Mouse (Mus musculus) limb, embryonic 10.5 days (tissue): ENCODE data around the gene Gucd1. TPM values are rescaled to one million over a fixed set of nuclear protein-coding genes. Genes with fewer than 3 reads are reported as not detected.
A peak's percentile ranks its signal among the peaks of the same experiment; 100 is the strongest.

Experiments
- DNase-seq: peaks from one replicate; pipeline ENCODE4 v3.0.0-alpha.2; 2017; ENCODE audit warnings: low spot score
- H3K27ac ChIP-seq: fragments of 300-500 bp; sonication (generic); 2 replicates; pipeline ENCODE4 v1.5.1; 2016; ENCODE audit warnings: mild to moderate bottlenecking
- H3K27me3 ChIP-seq: fragments of 300-500 bp; sonication (generic); 2 replicates; pipeline ENCODE4 v1.6.1; 2016; ENCODE audit warnings: low read depth, mild to moderate bottlenecking; ENCODE audit not compliant: poor library complexity, severe bottlenecking
- H3K36me3 ChIP-seq: fragments of 300-500 bp; sonication (generic); 2 replicates; pipeline ENCODE4 v1.6.1; 2016; ENCODE audit warnings: mild to moderate bottlenecking, moderate library complexity
- H3K4me1 ChIP-seq: fragments of 300-500 bp; sonication (generic); 2 replicates; pipeline ENCODE4 v1.6.1; 2016
- H3K4me3 ChIP-seq: fragments of 300-500 bp; sonication (generic); 2 replicates; pipeline ENCODE4 v1.5.1; 2016; ENCODE audit warnings: mild to moderate bottlenecking, moderate library complexity
- H3K9me3 ChIP-seq: fragments of 300-500 bp; sonication (generic); replicated peaks from 2 replicates; pipeline ENCODE4 v1.6.1; 2016; ENCODE audit warnings: mild to moderate bottlenecking
- WGBS: fragments of 180-500 bp; shearing (Covaris S2); methylation state at CpG from one replicate; pipeline ENCODE4 v1.1.7; 2016; 5-methylcytosine and 5-hydroxymethylcytosine counted together
- polyA plus RNA-seq: library from polyadenylated mRNA; unstranded; fragments of >200 nt; fragmentation: Nextera tagmentation; extraction: Ambion mirVana; gene quantifications from 2 replicates; pipeline ENCODE4 v1.2.1, GENCODE M21; 2016

The Gucd1 gene
- polyA plus RNA-seq, 1 experiment from 2014 or later = 32.3 TPM

- peak overlapping the region; percentile 56; the same call in 1 of the 2 replicates for H3K27ac ChIP-seq
These were observed 38.3 kb upstream of the Gucd1 start for GRCm38 (mm10) chr10:75556026-75556425.

GRCm38 (mm10) chr10:75555557-75555956 is 37.8 kb upstream of the Gucd1 start:
- Histone ChIP-seq H3K4me1 (peaks cover 48% of the 10 kb centered on the region), H3K9me3 (no peaks in the 10 kb centered on the region), H3K36me3 (no peaks in the 10 kb centered on the region), H3K4me3 (no peak overlapping the region), H3K27me3 (peaks cover 31% of the 10 kb centered on the region), H3K27ac (peak overlapping the region; percentile 56; the same call in 1 of the 2 replicates)
- WGBS = 74% methylated on average over 6 of the region's 6 CpGs
- no peak for DNase-seq

More at GRCm38 (mm10) chr10:75556026-75556425, 38.3 kb upstream of the Gucd1 start:
- peaks cover 36% of the 10 kb centered on the region for H3K27me3 ChIP-seq
- no peak overlapping the region for H3K4me3 ChIP-seq
- H3K9me3 ChIP-seq = no peaks in the 10 kb centered on the region
- DNase-seq = peak; percentile 31
- H3K36me3 ChIP-seq = no peaks in the 10 kb centered on the region
- WGBS = 71% methylated on average over 9 of the region's 9 CpGs
- H3K4me1 ChIP-seq = peaks cover 53% of the 10 kb centered on the region

- Histone ChIP-seq H3K4me3 (no peak overlapping the region), H3K4me1 (peaks cover 34% of the 10 kb centered on the region), H3K36me3 (no peaks in the 10 kb centered on the region), H3K27ac (no peak overlapping the region), H3K9me3 (no peaks in the 10 kb centered on the region), H3K27me3 (peaks cover 17% of the 10 kb centered on the region)
- 94% methylated on average over 8 of the region's 8 CpGs for WGBS
- DNase-seq = no peak
These were observed 36.3 kb upstream of the Gucd1 start for GRCm38 (mm10) chr10:75554090-75554489.

DNA sequence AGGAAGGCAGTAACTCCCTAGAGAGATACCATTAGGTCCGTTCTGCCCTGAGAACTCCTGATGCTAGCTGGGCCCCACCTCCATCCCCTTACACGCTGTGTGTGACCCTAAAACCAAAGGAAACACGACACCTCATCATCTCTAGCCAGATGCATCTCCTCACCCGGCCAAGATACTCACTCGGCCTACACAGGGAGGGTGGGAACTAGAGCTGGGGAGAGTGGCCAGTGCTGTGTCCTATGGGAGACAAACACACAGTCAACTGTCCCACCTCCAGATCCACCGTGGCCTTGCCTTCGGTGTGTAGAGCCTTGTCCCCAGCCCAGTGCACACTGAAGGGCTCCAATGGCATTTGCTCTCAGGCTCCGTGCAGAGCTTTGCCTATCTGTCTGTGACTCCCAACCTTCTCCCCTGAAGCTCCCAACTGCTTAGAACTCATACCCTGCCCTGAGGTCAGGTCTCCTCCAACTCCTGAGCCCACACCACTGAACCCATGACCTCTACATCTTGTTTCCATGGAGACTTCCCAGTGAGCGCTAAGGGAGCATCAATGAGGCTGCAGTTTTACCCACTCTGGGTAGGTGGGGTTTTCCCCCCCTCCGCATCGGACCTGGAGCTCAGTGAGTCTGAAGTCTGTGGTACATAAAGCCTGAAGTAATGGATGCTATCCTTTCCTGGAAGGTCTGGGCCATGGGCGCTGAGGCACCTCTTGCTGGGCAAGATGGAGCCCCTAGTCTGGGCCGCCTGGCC is 35.1 kb upstream of the Gucd1 start:
- WGBS = 63% methylated on average over 13 of the region's 13 CpGs
- Histone ChIP-seq H3K4me1 (peaks cover 30% of the 10 kb centered on the region), H3K27me3 (peaks cover 5% of the 10 kb centered on the region), H3K9me3 (no peaks in the 10 kb centered on the region), H3K27ac (no peak overlapping the region), H3K36me3 (no peaks in the 10 kb centered on the region), H3K4me3 (no peak overlapping the region)
- DNase-seq = no peak

GRCm38 (mm10) chr10:75552106-75552505 is 34.3 kb upstream of the Gucd1 start:
- WGBS = 70% methylated on average over 2 of the region's 2 CpGs
- H3K27me3 ChIP-seq = no peaks in the 10 kb centered on the region
- no peak overlapping the region for H3K27ac ChIP-seq
- no peaks in the 10 kb centered on the region for H3K9me3 ChIP-seq
- DNase-seq = no peak
- peaks cover 32% of the 10 kb centered on the region for H3K4me1 ChIP-seq
- H3K36me3 ChIP-seq = no peaks in the 10 kb centered on the region
- no peak overlapping the region for H3K4me3 ChIP-seq

DNA sequence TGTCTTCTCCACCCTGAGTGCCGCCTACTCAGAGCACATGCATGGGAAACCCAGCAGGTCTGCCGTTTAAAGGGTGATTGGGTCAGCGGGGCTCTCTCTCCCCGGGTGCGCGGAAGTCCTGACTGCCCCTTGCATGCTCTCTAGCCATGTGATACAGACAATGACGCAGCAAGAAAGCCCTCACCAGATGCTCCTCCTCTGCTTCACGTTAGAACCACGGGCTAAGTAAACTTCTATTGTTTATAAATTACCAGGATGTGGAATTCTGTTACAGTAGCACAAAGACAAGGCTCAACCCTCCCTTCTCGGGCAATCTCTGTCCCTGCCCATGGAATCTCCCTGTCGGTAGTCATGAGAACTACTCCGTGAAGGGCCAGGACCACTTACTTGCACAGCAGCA is 33.4 kb upstream of the Gucd1 start:
- no peaks in the 10 kb centered on the region for H3K36me3 ChIP-seq
- H3K9me3 ChIP-seq = no peaks in the 10 kb centered on the region
- no peak for DNase-seq
- H3K27ac ChIP-seq = no peak overlapping the region
- H3K27me3 ChIP-seq = no peaks in the 10 kb centered on the region
- no peak overlapping the region for H3K4me3 ChIP-seq
- 58% methylated on average over 12 of the region's 12 CpGs for WGBS
- peaks cover 28% of the 10 kb centered on the region for H3K4me1 ChIP-seq

GRCm38 (mm10) chr10:75549886-75550285 is 32.1 kb upstream of the Gucd1 start:
- WGBS = 82% methylated on average over 7 of the region's 7 CpGs
- H3K4me3 ChIP-seq = no peak overlapping the region
- no peaks in the 10 kb centered on the region for H3K36me3 ChIP-seq
- DNase-seq = no peak
- no peak overlapping the region for H3K27ac ChIP-seq
- peaks cover 22% of the 10 kb centered on the region for H3K4me1 ChIP-seq
- 0 out of 2 replicates have a peak, but pooled peaks cover under 1% of the 10 kb centered on the region for H3K9me3 ChIP-seq
- no peaks in the 10 kb centered on the region for H3K27me3 ChIP-seq

DNA sequence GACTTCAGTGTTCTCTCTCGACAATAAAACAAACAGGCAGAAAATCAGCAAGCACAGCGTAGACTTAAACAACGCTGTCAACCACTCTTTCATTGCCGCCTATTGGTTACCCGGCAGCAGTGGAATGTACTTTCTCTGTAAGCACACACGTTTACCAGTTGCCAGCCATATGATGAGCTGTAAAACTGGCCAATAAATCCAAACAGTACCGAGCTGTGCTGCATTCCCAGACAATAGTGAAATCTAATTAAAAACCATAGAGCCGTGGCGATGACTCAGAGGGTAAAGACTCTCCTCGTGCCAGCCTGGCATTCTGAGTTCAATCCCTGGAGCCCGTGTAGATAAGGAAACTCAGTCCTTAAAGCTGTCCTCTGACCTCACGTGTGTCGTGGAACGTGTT is 30.7 kb upstream of the Gucd1 start:
- Histone ChIP-seq H3K4me1 (peaks cover 22% of the 10 kb centered on the region), H3K4me3 (no peak overlapping the region), H3K9me3 (0 out of 2 replicates have a peak, but pooled peaks cover 2% of the 10 kb centered on the region), H3K27me3 (no peaks in the 10 kb centered on the region), H3K27ac (peak overlapping the region; percentile 19; the same call in 1 of the 2 replicates), H3K36me3 (no peaks in the 10 kb centered on the region)
- no peak for DNase-seq
- WGBS = 68% methylated on average over 14 of the region's 14 CpGs

DNA sequence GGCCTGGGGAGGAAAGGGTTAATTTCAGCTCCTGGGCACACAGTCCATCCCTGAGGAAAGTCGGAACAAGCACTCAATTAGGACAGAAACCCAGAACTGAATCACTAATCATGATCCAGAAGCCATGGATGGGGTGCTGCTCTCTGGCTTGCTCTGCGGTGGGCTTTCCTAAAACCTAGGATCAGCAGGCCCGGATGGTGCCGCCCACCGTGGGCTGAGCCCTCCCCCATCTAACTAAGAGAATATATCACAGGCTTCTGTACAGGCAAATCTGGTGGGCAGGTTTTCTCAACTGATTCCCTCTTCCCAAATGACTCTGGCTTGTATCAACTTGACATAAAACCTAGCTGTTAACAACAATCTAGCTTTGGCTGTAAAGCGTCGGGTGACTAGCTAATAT is 30.1 kb upstream of the Gucd1 start:
- Histone ChIP-seq H3K9me3 (0 out of 2 replicates have a peak, but pooled peaks cover 2% of the 10 kb centered on the region), H3K27me3 (no peaks in the 10 kb centered on the region), H3K27ac (no peak overlapping the region), H3K4me1 (peaks cover 19% of the 10 kb centered on the region), H3K4me3 (no peak overlapping the region), H3K36me3 (no peaks in the 10 kb centered on the region)
- no peak for DNase-seq
- 61% methylated on average over 7 of the region's 7 CpGs for WGBS

DNA sequence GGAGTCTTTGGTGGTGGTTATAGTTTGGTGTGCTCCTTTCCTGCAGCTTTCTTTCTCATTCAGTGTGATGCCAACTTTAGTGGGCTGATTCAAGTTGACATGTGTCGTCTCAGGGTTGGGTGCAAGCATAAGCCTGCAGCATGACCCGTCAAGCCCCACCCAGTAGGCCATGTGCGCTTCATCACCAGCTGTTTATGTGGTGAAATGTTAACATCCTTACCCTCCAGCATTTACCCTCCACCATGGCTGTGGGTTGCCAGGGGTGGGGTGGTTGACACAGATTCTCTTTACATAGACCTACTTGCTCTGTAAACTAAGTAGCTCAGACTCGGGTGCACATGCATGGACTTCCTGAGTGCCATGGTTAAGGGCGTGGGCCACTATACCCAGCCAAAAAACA is 18.4 kb upstream of the Gucd1 start:
- Histone ChIP-seq H3K27ac (no peak overlapping the region), H3K4me1 (no peaks in the 10 kb centered on the region), H3K27me3 (no peaks in the 10 kb centered on the region), H3K9me3 (no peaks in the 10 kb centered on the region), H3K36me3 (peaks cover 57% of the 10 kb centered on the region), H3K4me3 (no peak overlapping the region)
- 95% methylated on average over 5 of the region's 5 CpGs for WGBS
- DNase-seq = no peak

GRCm38 (mm10) chr10:75535423-75535822 is 17.7 kb upstream of the Gucd1 start:
- Histone ChIP-seq H3K4me1 (no peaks in the 10 kb centered on the region), H3K27ac (no peak overlapping the region), H3K36me3 (peaks cover 63% of the 10 kb centered on the region), H3K9me3 (no peaks in the 10 kb centered on the region), H3K27me3 (no peaks in the 10 kb centered on the region), H3K4me3 (no peak overlapping the region)
- WGBS = 95% methylated on average over 2 of the region's 2 CpGs
- DNase-seq = no peak

GRCm38 (mm10) chr10:75534934-75535333 is 17.2 kb upstream of the Gucd1 start:
- H3K4me1 ChIP-seq = no peaks in the 10 kb centered on the region
- WGBS = 90% methylated on average over 8 of the region's 8 CpGs
- H3K36me3 ChIP-seq = peaks cover 68% of the 10 kb centered on the region
- H3K27me3 ChIP-seq = no peaks in the 10 kb centered on the region
- no peak for DNase-seq
- H3K4me3 ChIP-seq = no peak overlapping the region
- no peaks in the 10 kb centered on the region for H3K9me3 ChIP-seq
- no peak overlapping the region for H3K27ac ChIP-seq

DNA sequence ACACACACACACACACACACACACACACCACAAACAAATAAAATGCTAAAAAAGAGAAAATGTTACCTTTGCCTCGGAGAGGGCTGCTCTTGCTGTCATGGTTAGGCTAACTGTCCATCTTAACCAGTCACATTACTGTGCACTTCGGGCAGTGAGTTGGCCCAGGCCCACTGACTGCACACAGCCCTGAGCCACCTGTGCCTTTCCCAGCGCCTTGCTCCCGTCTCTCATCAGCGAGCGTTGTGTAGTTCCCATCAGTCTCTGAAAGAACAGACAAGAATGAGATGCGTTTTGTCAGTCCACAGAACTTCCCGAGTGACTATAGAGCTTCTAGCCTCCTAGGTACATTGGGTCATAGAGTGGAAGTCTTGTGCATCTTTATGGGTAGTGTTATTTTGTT is 16.4 kb upstream of the Gucd1 start:
- Histone ChIP-seq H3K4me3 (no peak overlapping the region), H3K27ac (no peak overlapping the region), H3K27me3 (no peaks in the 10 kb centered on the region), H3K36me3 (peaks cover 73% of the 10 kb centered on the region), H3K4me1 (no peaks in the 10 kb centered on the region), H3K9me3 (no peaks in the 10 kb centered on the region)
- no peak for DNase-seq
- WGBS = 95% methylated on average over 8 of the region's 8 CpGs
